Mouse (Mus musculus): ENCODE results near the gene Ano7. TPM values are rescaled to one million over a fixed set of nuclear protein-coding genes. Genes with fewer than 3 reads are reported as not detected.
A peak's percentile ranks its signal among the peaks of the same experiment; 100 is the strongest.
"Not testable (repeated sequence)": the region's sequence is repeated elsewhere in the genome, so short reads cannot be mapped to it uniquely, and the experiment has no call there.

Gene Ano7
- total RNA-seq, 4 experiments from 2014 or later: 0.18 to 0.74 (median 0.51) TPM

GRCm38 (mm10) chr1:93445111-93445821 is 71.5 kb downstream of the Ano7 start:
- peak; percentile 27 to 39 for DNase-seq (ENCODE audit: low spot score in 2 of 2)

- no peak for DNase-seq (ENCODE audit: low spot score in 2 of 2)
These were observed 72.1 kb downstream of the Ano7 start for GRCm38 (mm10) chr1:93445822-93446162.

DNA sequence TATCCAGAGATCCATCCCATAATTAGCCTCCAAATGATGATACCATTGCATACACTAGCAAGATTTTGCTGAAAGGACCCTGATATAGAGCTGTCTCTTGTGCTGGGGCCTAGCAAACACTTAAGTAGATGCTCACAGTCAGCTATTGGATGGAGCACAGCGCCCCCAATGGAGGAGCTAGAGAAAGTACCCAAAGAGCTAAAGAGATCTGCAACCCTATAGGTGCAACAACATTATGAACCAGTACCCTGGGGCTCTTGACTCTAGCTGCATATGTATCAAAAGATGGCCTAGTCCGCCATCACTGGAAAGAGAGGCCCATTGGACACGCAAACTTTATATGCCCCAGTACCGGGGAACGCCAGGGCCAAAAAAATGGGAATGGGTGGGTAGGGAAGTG is 76.4 kb downstream of the Ano7 start:
- DNase-seq (ENCODE audit: low spot score in 2 of 2): not testable (repeated sequence)

DNA sequence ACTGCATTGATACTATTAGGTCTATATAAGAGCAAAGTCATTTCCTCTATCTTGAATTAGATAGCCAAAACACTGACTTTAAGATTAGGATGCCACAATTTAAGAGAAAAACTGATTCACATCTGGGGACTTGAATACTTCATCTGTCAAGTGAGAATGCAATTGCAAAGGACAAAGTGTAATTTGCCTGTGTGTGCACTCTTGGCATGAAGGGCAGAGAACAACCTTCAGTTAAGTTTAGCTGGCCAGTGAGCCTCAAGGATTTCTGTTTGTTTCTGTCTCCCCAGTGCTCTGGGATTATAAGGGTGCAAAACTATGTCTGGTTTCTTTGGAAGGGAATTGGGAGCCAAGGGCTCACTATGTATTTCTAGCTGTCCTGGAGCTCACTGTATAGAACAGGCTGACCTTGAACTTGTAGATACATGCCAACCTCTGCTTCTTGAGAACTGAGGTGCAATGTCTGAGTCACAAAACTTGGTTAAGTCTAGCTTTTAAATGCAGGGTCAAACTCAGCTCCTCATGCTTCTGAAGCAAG is 80.1 kb downstream of the Ano7 start:
- no peak for DNase-seq (ENCODE audit: low spot score in 2 of 2)

Small RNA genes within 50 kb of the gene (microRNA-seq; reads per million reads assigned to microRNA genes)
- 0 reads per million in 2 experiments for gene Mir6345
- 0 reads per million in 2 experiments for gene Mir6902

Other genes starting within 250 kb of the Ano7 start
- not detected for gene Agxt, start 238.7 kb upstream of the Ano7 start, total RNA-seq (2022)
- gene 2310007B03Rik, start 213.0 kb upstream of the Ano7 start, total RNA-seq (2022): under 1 TPM in 1 of 4 experiments, not detected in 3; 0.27 TPM
- gene Crocc2, start 205.2 kb upstream of the Ano7 start, total RNA-seq (2022): under 1 TPM; 0.15 to 0.42 (median 0.20) TPM
- 10 to 100 TPM in 1 of 4 experiments, 1 to 10 TPM in 3; 7.4 to 11.0 (median 9.1) TPM for gene Sned1, start 138.1 kb upstream of the Ano7 start, total RNA-seq (2022)
- gene Mterf4, start 68.0 kb upstream of the Ano7 start, total RNA-seq (2022): 10 to 100 TPM; 19.3 to 20.3 (median 20.0) TPM
- gene Ppp1r7, start 31.1 kb upstream of the Ano7 start, total RNA-seq (2022): 100 to 1,000 TPM in 2 of 4 experiments, 10 to 100 TPM in 2; 85.0 to 107 (median 96.8) TPM
- gene Pask, start 30.4 kb upstream of the Ano7 start, total RNA-seq (2022): 10 to 100 TPM in 1 of 4 experiments, 1 to 10 TPM in 3; 5.8 to 13.6 (median 6.3) TPM
- 100 to 1,000 TPM; 148 to 174 (median 161) TPM for gene Hdlbp, start 104.9 kb downstream of the Ano7 start, total RNA-seq (2022)
- 10 to 100 TPM; 12.2 to 13.9 (median 12.8) TPM for gene Farp2, start 138.1 kb downstream of the Ano7 start, total RNA-seq (2022)

Measured in left cerebral cortex, adult 8-10 months (tissue).